Mouse (Mus musculus) T-helper 2 cell (primary cell): Measurements from ENCODE around the gene Imp3.
"Not testable (repeated sequence)": the region's sequence is repeated elsewhere in the genome, so short reads cannot be mapped to it uniquely, and the experiment has no call there.

Experiments used
- in situ Hi-C: fragments of 300-600 bp; cut with MboI, MseI; formaldehyde crosslinking; loops from one replicate; pipeline ENCODE4 v1.15.1; 2025; ENCODE audit warnings: high pct_unique_total_duplicates

Imp3 gene

DNA sequence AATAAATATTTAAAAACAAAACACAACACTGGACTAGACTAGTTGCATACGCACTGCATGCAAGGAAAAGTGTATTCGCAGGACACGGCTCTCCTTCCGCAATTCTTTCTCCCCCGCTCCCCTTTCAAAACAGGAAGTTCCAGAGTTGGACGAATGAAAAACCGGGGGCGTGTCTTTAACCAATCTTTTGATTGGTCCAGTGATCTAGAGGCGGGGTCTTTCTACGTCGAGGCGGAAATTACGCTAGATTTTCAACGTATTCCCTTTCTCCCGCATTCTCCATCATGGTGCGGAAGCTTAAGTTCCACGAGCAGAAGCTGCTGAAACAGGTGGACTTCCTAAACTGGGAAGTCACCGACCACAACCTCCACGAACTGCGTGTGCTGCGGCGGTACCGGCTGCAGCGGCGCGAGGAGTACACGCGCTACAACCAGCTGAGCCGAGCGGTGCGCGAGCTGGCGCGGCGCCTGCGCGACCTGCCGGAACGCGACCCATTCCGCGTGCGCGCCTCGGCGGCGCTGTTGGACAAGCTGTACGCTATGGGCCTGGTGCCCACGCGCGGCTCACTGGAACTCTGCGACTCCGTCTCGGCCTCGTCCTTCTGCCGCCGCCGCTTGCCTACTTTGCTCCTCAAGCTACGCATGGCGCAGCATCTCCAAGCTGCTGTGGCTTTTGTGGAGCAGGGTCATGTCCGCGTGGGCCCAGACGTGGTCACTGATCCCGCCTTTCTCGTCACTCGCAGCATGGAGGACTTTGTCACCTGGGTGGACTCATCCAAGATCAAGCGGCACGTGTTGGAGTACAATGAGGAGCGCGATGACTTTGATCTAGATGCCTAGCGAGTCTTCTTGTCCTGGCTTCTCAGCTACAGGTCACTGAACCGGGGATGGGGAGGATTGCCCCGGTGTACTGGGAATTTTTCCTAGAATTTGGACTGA, at the start of gene Imp3:
Gene Imp3 (plus strand): TSS at position 253 of the 938 bp plus-strand sequence.
- in situ Hi-C loops: loop anchor here (10.0 kb wide), 1 partner anchor 827 kb away; the partner anchor contains the start of gene Clk3

- in situ Hi-C loops: no loop called here
Measured at GRCm38 (mm10) chr9:56887581-56887980, 49.7 kb upstream of the Imp3 start.

DNA sequence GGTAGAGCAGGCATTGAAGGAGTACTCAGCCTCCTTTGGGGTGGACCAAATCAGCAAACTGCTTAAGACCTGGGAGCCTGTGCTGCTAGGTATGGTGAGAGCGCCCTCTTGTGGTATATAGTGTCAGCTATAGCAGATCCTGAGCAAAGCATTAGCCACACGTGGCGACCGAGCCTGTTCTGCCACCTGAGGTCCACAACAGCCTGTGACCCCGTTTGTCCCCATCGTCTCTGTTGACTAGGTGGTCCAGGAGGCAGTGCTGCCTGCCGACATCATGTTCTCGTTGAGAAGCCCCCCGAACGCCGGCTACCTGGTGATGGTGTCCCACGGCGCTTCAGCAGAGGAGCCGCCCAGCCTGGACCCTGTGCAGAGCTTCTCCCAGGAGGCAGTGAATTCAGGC, 47.5 kb upstream of the Imp3 start:
- in situ Hi-C loops: no loop called here

DNA sequence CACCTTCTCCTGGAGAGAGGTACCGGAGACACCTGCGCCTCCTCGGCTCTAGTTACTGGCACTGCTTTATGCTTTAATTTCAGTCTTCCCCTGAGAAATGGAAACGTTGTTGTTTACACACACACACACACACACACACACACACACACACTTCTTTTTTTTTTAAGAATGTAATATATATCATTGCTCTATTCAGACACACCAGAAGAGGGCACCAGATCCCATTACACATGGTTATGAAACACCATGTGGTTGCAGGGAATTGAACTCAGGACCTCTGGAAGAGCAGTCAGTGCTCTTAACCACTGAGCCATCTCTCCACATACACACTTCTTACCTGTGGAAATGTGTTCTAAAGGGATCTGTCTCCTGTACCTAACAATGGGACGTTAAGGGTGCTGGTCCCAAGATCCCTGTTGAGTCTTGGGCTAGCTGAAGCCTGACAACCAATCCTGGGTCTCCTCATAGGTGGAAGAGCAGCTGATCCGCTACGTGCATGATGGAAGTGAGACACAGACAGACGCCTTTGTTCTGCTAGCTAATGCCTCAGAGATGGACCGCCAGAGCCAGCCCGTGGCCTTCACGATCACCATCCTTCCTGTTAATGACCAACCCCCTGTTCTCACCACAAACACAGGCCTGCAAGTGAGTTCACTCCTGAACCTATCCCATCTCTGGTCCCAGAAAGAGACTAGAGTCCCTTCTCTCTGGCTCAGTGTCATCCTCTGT, 46.6 kb upstream of the Imp3 start:
- in situ Hi-C loops: no loop called here

DNA sequence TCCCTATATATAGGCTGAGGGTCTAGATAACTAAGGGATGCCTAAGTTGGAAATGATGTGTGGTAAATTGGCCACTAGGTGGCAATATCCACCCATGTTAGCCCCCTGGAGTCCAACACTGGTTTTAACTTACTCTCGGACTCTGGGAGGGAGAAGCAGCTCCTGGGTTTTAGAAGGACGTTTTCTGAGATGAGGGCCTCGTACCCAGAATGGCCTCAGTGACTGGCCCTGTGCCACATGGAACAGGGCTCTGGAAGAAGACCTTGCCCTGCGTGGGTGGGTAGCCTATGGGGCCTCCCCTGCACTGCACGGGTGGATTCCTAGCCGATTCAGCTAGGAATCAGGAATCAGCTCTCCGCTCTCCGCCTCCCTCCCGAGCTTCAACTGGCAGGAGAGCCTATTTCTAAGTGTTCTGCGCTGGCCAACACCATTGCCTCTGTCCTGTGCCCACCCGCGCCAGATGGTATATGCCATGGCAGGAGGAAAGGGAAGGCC, 45.7 kb upstream of the Imp3 start:
- in situ Hi-C loops: no loop called here

DNA sequence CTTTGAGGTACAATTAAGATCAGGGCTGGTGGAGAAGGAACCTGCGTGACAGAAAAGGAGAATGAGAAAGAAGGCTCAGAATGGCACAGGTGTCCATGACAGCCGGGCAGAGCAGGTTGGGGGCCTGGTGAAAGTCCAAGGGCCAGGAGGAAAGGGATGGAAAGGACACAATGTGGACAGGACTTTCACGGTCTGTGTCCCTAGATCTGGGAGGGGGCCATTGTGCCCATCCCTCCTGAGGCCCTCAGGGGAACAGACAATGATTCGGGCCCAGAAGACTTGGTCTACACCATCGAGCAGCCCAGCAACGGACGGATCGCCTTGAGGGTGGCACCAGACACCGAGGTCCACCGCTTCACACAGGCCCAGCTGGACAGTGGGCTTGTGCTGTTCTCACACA, 45.2 kb upstream of the Imp3 start:
- in situ Hi-C loops: no loop called here

DNA sequence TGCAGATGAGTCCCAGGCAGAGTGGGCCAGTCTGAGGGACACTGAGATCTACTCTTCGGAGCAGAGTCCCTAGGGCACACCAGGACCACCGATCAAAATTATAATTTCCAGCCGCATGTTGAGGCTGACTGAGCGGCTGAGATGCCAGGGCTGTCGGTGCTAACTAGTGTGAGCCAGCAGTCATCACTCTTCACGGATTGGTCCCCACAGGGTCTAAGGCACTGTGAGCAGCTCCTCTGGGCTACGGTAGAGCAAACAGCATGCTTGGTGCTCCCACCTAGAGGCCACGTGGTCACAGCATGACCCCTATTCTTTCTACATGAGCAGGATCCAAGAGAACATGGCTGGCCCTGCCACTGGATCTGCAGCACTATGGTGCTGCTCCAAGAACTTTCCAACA, 44.0 kb upstream of the Imp3 start:
- in situ Hi-C loops: no loop called here

- in situ Hi-C loops: no loop called here
Measured at GRCm38 (mm10) chr9:56894006-56894405, 43.3 kb upstream of the Imp3 start.

- in situ Hi-C loops: no loop called here
Measured at GRCm38 (mm10) chr9:56896779-56897178, 40.5 kb upstream of the Imp3 start.

GRCm38 (mm10) chr9:56899409-56899808, 37.9 kb upstream of the Imp3 start:
- in situ Hi-C loops: no loop called here

- in situ Hi-C loops: no loop called here
Measured at GRCm38 (mm10) chr9:56900060-56900459, 37.2 kb upstream of the Imp3 start.

DNA sequence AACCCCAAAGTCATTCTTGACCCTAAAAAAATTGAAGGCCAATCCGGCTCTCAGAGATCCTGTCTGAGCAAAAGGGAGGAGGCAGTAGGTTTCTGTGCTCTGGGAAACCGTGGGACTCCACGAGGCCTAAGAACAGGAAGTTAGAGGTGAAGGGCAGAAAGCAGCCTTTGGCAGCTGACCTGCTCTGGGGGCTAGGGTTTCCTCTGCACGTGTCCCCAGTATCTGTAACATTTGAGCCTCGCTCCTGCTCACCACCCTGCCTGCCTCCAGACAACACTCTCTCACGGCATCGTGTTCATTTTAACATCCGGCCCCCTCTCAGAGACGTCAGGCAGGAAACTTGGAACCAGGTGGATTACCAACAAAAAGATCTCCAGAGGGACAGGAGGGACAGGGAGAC, 36.7 kb upstream of the Imp3 start:
- in situ Hi-C loops: no loop called here

DNA sequence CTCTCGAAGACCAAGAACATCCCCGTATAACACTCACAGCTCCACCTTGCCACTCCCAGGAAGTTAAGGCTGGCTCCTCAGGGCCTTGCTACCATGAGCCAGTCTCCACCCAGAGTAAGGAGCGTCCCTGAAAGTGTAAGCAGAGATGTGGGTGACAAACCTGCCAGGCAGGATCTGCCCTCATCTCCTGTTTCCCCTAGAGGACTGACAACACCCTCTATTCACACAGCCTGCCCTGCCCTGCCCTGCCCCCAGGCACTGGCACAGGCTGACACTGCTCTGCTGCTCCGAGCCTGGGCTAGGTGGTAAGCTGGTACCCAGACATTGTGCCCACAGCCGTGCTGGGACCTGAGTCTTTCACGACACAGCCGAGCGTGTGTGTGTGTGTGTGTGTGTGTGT, 36.1 kb upstream of the Imp3 start:
- in situ Hi-C loops: no loop called here

DNA sequence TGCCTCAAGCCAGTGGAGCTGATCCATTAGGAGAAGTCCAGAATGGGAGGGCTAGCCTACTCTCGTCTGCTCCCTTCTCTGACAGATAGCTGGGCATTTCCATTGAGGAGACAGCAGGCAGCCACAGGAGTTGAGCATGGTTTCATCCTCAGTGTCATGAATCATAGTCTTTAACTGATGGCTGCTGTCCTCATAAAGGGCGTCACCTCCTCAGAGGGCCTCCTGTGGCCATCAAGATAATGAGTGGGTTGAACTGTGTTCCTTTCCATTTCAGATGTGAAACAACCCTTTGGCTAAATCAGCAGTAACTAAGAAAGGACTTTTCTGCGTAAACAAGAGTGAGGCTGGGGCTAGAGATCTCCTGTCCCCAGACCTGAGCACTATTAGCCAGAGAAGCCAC, 33.6 kb upstream of the Imp3 start:
- in situ Hi-C loops: no loop called here

GRCm38 (mm10) chr9:56907549-56907948, 29.7 kb upstream of the Imp3 start:
- in situ Hi-C loops: no loop called here

GRCm38 (mm10) chr9:56909991-56910390, 27.3 kb upstream of the Imp3 start:
- in situ Hi-C loops: not testable (repeated sequence)

DNA sequence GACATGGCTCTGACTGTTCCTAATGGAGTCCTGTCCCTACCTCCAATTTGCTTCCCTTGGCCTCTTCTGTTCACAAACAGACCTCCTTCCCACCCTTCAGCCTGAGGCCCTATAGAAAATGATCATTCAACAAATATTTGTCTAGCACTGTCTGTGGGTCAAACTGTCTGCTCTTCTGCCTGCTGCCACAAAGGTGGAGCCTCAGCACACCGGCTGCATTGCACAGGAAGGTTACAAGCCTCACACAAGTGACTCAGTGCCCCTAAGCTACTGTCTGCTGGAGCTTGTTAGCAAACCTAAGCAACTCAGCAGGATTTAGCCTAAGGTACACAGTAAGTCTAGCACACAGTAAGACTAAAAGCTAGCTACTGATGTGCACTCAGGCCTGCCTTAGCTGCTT, 26.3 kb upstream of the Imp3 start:
- in situ Hi-C loops: no loop called here

DNA sequence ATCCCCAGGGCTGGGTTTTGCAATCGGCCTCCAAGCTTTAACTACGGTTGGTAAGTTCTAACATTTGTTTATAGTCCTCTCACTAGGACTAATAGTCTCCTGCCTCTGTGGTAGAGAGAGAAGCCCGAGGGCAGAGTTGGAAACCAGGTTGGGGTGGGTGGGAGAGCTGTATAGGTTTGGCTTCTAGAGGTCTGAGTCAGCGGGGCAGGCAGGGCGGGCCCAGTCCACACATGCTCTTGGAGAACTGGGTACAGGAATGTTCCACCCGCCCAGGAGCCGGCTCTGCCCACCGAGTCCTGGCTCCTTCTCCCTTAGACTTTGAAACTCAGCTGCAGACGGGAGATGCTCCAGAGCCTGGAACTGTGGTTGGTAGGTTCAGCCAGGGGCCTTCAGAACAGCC, 23.3 kb upstream of the Imp3 start:
- in situ Hi-C loops: no loop called here

- in situ Hi-C loops: no loop called here
Measured at GRCm38 (mm10) chr9:56915116-56915515, 22.2 kb upstream of the Imp3 start.

DNA sequence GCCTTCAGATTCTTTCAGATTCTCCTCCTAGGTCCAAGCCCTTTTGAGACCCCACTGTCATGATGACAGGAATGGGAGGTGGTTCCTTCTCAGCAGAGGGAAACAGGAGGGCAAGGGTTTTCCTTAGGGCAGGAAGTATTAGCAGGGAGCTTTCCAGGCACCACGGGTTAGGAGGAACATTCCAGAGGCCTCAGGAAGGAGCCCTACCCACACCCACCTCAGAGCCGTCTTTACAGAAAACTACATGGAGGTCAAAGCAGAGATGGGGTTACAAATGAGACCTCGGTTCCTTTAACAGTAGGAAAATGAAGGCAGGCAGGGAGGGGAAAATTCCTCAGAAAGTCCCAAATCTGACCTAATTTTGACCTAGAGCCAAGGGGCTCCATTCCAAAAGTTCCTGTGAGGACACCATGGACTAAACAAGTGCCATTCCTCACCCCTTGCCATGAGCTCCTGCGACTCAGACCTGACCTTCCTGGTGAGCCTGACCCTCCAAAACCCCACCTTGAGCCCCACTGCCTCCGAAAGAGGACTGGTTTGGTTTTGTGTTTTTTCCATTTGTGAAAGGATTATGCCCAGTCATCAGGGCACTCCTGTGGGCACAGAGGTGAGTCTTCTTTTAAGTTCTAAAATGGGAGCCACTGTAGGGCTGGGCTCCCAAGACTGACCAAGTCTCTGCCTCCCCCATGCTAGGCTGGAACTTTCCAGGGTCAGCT, 21.4 kb upstream of the Imp3 start:
- in situ Hi-C loops: no loop called here

GRCm38 (mm10) chr9:56917131-56917530, 20.1 kb upstream of the Imp3 start:
- in situ Hi-C loops: no loop called here

DNA sequence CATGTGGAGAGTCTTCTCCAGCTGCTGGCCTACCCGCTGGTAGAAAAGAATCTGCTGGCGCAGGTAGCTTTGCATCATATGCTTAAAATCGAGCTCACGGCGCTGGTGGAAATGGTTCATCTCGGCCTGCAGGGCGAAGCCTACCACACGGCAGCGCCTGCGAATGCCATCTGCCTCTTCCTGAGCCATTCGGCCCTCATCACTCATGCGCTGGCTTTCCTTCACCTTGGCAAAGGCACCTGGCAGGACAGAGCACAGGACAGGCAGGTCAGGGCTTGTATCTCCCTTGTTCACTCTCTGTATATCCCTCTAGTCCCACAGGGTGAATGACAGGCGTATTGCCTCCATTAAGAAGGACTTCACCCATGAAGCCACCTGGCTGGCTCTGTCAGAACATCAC, 18.8 kb upstream of the Imp3 start:
- in situ Hi-C loops: no loop called here
